Mouse (Mus musculus): ENCODE data around the gene Snx29. TPM values are rescaled to one million over a fixed set of nuclear protein-coding genes. Genes with fewer than 3 reads are reported as not detected.

The Snx29 gene
- polyA plus RNA-seq, 1 experiment from 2014 or later: 13.2 TPM

- Histone ChIP-seq H3K27ac (no peak overlapping the region), H3K9ac (no peak overlapping the region), H3K9me3 (no peaks in the 10 kb centered on the region), H3K4me1 (peaks cover 11% of the 10 kb centered on the region), H3K27me3 (no peaks in the 10 kb centered on the region), H3K4me3 (no peak overlapping the region), H3K36me3 (no peaks in the 10 kb centered on the region), H3K4me2 (no peak overlapping the region)
- 25% methylated on average over 2 of the region's 2 CpGs for WGBS
- ATAC-seq (ENCODE audit: insufficient number of reproducible peaks, low FRiP score, low TSS enrichment, low read depth): no peak
Observed at GRCm38 (mm10) chr16:11389324-11389723, 66.6 kb downstream of the Snx29 start.

DNA sequence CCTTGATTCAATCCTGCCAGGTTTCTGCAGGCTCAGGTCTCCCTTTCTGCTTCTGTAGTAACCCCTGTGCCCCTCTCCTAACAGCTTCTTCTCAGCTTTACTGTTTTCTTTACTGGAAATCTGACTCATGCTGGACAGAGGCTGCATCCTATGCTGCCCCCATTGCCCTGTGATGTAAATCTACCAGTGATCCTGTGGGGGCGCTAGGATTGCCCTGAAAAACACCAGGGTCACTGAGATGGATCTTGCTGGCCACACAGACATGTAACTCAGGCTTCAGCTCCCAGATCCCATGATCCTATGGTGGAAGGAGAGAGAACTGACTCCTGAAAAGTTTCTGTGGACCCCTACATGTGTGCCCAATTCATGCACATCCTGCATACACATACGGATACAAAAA, 73.9 kb downstream of the Snx29 start:
- Histone ChIP-seq H3K27me3 (no peaks in the 10 kb centered on the region), H3K4me3 (no peak overlapping the region), H3K36me3 (peaks cover 6% of the 10 kb centered on the region; the same call in 1 of the 2 replicates), H3K4me1 (no peaks in the 10 kb centered on the region), H3K27ac (no peak overlapping the region), H3K4me2 (no peak overlapping the region), H3K9me3 (no peaks in the 10 kb centered on the region), H3K9ac (no peak overlapping the region)
- no peak for ATAC-seq (ENCODE audit: insufficient number of reproducible peaks, low FRiP score, low TSS enrichment, low read depth)
- WGBS: 68% methylated on average over 2 of the region's 2 CpGs

GRCm38 (mm10) chr16:11399386-11399785, 76.7 kb downstream of the Snx29 start:
- no peak for ATAC-seq (ENCODE audit: insufficient number of reproducible peaks, low FRiP score, low TSS enrichment, low read depth)
- no peaks in the 10 kb centered on the region for H3K9me3 ChIP-seq
- H3K9ac ChIP-seq: no peak overlapping the region
- WGBS: 89% methylated on average over 4 of the region's 4 CpGs
- H3K4me3 ChIP-seq: no peak overlapping the region
- H3K27ac ChIP-seq: no peak overlapping the region
- no peaks in the 10 kb centered on the region for H3K27me3 ChIP-seq
- peaks cover 17% of the 10 kb centered on the region for H3K36me3 ChIP-seq
- no peaks in the 10 kb centered on the region for H3K4me1 ChIP-seq
- H3K4me2 ChIP-seq: no peak overlapping the region

DNA sequence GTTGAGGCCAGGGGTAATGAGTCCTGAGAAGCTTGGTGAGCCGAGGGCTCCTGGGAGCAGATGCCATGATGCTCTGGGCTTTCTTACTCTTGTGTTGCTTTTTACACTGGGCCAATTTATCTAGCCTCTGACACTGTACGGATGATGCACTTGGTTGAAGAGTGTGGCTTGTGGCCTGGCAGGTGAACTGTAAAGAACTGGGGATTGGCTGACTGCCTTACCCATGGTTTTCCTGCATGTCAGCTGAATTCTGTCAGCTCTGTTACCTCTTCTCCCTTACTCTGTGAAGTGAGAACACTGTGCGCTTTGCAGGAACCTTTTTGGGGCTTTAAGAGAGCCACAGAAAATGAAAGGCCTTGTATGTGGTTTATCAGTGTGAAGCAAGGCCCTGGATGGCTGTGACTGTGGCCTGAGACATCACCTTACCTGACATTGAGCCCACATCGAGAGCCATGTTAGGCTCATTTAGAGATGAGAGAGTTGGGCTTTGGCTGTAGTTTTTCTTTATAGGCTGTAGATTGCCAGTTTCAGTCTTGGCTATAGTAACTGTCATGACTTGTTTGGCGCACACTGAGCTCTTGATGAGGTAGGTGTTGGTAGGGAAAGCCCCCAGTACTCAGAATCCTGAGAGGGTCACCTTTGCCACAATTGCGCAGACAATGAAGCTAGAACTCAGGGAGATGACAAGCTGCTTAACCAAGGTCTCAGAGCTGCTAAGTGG, 77.3 kb downstream of the Snx29 start:
- H3K4me2 ChIP-seq: no peak overlapping the region
- H3K27ac ChIP-seq: no peak overlapping the region
- H3K36me3 ChIP-seq: peaks cover 18% of the 10 kb centered on the region
- no peak overlapping the region for H3K9ac ChIP-seq
- H3K4me3 ChIP-seq: no peak overlapping the region
- no peaks in the 10 kb centered on the region for H3K27me3 ChIP-seq
- ATAC-seq (ENCODE audit: insufficient number of reproducible peaks, low FRiP score, low TSS enrichment, low read depth): no peak
- H3K4me1 ChIP-seq: no peaks in the 10 kb centered on the region
- 93% methylated on average over 6 of the region's 6 CpGs for WGBS
- H3K9me3 ChIP-seq: no peaks in the 10 kb centered on the region

DNA sequence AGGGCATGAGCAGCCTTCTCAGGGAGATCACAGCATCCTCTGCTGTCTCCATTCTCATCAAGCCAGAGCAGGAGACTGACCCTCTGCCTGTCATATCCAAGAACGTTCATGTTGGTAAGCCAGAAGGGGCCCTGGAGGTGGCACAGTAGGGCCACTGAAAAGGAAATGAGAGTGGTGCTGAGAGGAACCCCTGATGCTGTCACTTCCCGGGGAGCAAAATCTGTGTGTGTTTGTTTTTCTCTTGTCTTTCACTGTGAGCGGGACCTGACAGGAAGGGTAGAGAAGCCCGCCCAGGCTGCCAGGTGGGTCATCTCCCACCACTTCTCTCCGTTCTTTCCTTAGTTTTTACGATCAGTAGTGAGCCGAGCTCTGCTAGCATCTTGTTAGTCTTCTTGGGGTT, 78.2 kb downstream of the Snx29 start:
- Histone ChIP-seq H3K4me2 (no peak overlapping the region), H3K27me3 (no peaks in the 10 kb centered on the region), H3K27ac (no peak overlapping the region), H3K4me1 (no peaks in the 10 kb centered on the region), H3K4me3 (no peak overlapping the region), H3K9me3 (no peaks in the 10 kb centered on the region), H3K36me3 (peaks cover 21% of the 10 kb centered on the region), H3K9ac (no peak overlapping the region)
- ATAC-seq (ENCODE audit: insufficient number of reproducible peaks, low FRiP score, low TSS enrichment, low read depth): no peak
- 74% methylated on average over 7 of the region's 7 CpGs for WGBS

- no peak overlapping the region for H3K27ac ChIP-seq
- peaks cover 19% of the 10 kb centered on the region for H3K36me3 ChIP-seq
- WGBS: 81% methylated on average over 3 of the region's 3 CpGs
- H3K27me3 ChIP-seq: no peaks in the 10 kb centered on the region
- ATAC-seq (ENCODE audit: insufficient number of reproducible peaks, low FRiP score, low TSS enrichment, low read depth): no peak
- H3K9ac ChIP-seq: no peak overlapping the region
- H3K4me2 ChIP-seq: no peak overlapping the region
- H3K4me3 ChIP-seq: no peak overlapping the region
- H3K4me1 ChIP-seq: 0 out of 2 replicates have a peak, but pooled peaks cover 8% of the 10 kb centered on the region
- no peaks in the 10 kb centered on the region for H3K9me3 ChIP-seq
Observed at GRCm38 (mm10) chr16:11405193-11405592, 82.5 kb downstream of the Snx29 start.

GRCm38 (mm10) chr16:11406201-11406600, 83.5 kb downstream of the Snx29 start:
- no peak for ATAC-seq (ENCODE audit: insufficient number of reproducible peaks, low FRiP score, low TSS enrichment, low read depth)
- WGBS: 70% methylated on average over 5 of the region's 5 CpGs
- no peak overlapping the region for H3K4me2 ChIP-seq

DNA sequence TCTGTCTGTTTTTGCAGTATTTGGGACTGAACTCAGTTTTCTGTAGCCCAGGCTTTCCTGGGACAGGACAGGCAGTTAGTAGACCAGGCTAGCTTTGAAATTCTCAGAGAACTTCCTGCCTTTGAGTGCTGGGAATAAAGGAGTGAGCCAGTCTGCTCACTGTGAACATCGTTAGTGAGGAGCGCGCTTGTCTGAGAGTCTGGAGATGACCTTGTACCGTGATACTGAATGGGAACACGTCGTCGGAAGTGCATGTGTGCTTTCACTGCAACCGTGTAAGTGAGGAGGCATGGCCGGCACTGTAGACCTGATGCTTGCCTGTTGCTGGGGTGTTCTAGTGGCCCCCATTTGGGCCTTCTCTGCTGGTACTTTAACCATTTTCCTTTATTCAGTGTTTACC, 83.9 kb downstream of the Snx29 start:
- Histone ChIP-seq H3K4me1 (0 out of 2 replicates have a peak, but pooled peaks cover 8% of the 10 kb centered on the region), H3K36me3 (peaks cover 19% of the 10 kb centered on the region), H3K27ac (no peak overlapping the region), H3K27me3 (no peaks in the 10 kb centered on the region), H3K4me2 (no peak overlapping the region), H3K9me3 (no peaks in the 10 kb centered on the region), H3K9ac (no peak overlapping the region), H3K4me3 (no peak overlapping the region)
- no peak for ATAC-seq (ENCODE audit: insufficient number of reproducible peaks, low FRiP score, low TSS enrichment, low read depth)
- WGBS: 69% methylated on average over 9 of the region's 9 CpGs

More at GRCm38 (mm10) chr16:11406201-11406600, 83.5 kb downstream of the Snx29 start:
- Histone ChIP-seq H3K36me3 (peaks cover 16% of the 10 kb centered on the region), H3K9me3 (no peaks in the 10 kb centered on the region), H3K9ac (no peak overlapping the region), H3K4me3 (no peak overlapping the region), H3K27ac (no peak overlapping the region), H3K27me3 (no peaks in the 10 kb centered on the region), H3K4me1 (0 out of 2 replicates have a peak, but pooled peaks cover 8% of the 10 kb centered on the region)

DNA sequence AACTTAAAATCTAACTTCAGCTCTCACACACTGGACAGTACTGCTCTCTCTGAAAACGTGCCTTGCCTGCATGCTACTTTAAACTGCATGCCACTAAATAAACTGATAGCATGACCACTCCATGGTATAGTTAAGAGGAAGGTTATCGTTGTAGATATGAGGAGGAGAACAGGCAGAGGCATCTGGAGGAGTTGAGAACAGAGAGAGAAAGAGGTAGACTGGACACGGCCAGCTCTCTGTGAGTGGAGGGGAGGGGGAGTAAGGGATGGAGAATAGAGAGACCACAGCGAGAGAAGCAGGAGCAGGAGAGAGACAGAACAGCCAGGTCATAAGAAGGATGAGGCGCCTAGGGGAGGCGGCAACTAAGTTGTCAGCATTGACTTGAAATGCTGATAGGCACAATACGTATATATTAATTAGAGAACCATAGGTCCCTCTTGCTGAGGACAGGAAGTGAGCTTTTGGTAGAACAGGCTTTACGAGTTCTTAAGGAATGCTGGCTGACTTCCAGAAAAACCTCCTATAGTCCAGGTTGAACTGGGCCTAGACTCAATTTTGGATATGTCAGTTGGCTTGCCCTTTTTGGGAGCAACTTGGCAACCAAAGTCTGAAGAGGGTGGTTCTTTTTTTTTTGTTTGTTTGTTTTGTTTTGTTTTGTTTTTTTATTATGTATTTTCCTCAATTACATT, 85.4 kb downstream of the Snx29 start:
- Histone ChIP-seq H3K36me3 (peaks cover 22% of the 10 kb centered on the region), H3K4me3 (no peak overlapping the region), H3K27ac (no peak overlapping the region), H3K4me1 (0 out of 2 replicates have a peak, but pooled peaks cover 8% of the 10 kb centered on the region), H3K27me3 (no peaks in the 10 kb centered on the region), H3K9ac (no peak overlapping the region), H3K4me2 (no peak overlapping the region), H3K9me3 (no peaks in the 10 kb centered on the region)
- no peak for ATAC-seq (ENCODE audit: insufficient number of reproducible peaks, low FRiP score, low TSS enrichment, low read depth)
- 51% methylated on average over 8 of the region's 8 CpGs for WGBS

DNA sequence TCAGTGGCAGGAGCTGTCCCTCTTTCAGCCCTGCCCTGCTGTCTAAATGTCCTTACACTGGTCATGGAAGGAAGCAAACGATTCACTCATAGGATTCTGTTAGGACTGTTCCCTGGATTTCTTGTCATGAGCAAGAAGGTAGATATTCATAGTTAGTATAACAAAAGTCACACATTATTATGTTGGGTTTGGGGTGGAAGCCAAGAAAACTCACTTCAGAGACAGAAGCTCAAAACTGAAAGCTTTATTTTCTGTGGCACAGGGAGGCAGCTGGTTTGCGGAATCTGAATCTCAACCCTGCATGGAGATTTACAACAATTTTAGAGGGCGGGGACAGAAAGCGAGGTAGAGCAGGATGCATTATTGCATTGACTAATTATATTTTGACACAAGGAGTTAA, 86.0 kb downstream of the Snx29 start:
- no peak overlapping the region for H3K4me2 ChIP-seq
- no peak overlapping the region for H3K9ac ChIP-seq
- WGBS: 79% methylated on average over 4 of the region's 4 CpGs
- no peak overlapping the region for H3K4me3 ChIP-seq
- H3K4me1 ChIP-seq: 0 out of 2 replicates have a peak, but pooled peaks cover 8% of the 10 kb centered on the region
- H3K9me3 ChIP-seq: no peaks in the 10 kb centered on the region
- no peak for ATAC-seq (ENCODE audit: insufficient number of reproducible peaks, low FRiP score, low TSS enrichment, low read depth)
- no peak overlapping the region for H3K27ac ChIP-seq
- H3K27me3 ChIP-seq: no peaks in the 10 kb centered on the region
- H3K36me3 ChIP-seq: peaks cover 23% of the 10 kb centered on the region

DNA sequence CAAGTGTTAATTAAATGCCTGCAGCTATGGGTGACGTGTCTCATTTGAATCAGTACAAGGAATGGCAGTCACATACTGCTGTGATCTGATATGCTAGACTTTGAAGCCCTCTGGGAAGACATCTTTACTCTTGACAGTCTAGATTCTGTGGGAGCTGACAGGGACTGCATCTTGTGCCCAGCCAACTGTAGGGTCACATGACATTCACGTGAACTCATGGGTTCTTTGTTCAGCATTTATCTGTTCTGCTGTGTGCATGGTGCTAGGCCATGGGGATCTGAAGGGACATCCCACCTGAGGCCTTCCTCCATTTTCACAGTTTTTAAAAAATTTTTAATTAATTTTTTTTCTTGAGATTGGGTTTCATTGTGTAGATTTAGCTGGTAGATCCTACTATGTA, 91.9 kb downstream of the Snx29 start:
- Histone ChIP-seq H3K27ac (no peak overlapping the region), H3K9me3 (no peaks in the 10 kb centered on the region), H3K4me1 (no peaks in the 10 kb centered on the region), H3K4me3 (no peak overlapping the region), H3K4me2 (no peak overlapping the region), H3K27me3 (no peaks in the 10 kb centered on the region), H3K36me3 (peaks cover 13% of the 10 kb centered on the region; the same call in 1 of the 2 replicates), H3K9ac (no peak overlapping the region)
- WGBS: 80% methylated on average over 2 of the region's 2 CpGs
- ATAC-seq (ENCODE audit: insufficient number of reproducible peaks, low FRiP score, low TSS enrichment, low read depth): no peak

DNA sequence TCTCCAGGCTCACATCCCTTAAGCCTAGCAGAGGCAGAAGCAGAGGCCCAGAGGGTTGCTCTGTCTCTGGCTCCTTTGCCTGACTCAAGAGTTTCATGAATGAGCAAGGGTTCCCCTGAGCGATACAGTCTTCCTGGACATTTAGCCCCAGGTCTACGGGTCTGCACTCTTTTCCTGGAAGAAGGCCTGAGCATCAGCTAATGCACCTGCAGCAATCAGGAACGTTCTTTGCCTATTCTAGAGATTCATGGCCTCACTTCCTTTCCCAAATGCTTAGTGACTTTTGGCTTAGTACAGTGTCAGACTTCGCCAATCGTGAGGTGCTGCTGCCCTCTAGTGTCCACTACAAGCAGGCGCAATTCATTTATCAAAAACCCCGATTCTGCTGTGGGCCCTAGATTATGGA, 95.5 kb downstream of the Snx29 start:
- no peaks in the 10 kb centered on the region for H3K4me1 ChIP-seq
- ATAC-seq (ENCODE audit: insufficient number of reproducible peaks, low FRiP score, low TSS enrichment, low read depth): no peak
- H3K27ac ChIP-seq: no peak overlapping the region
- H3K36me3 ChIP-seq: peaks cover 21% of the 10 kb centered on the region
- H3K9ac ChIP-seq: no peak overlapping the region
- H3K4me2 ChIP-seq: no peak overlapping the region
- no peaks in the 10 kb centered on the region for H3K9me3 ChIP-seq
- WGBS: 18% methylated on average over 7 of the region's 7 CpGs
- no peak overlapping the region for H3K4me3 ChIP-seq
- no peaks in the 10 kb centered on the region for H3K27me3 ChIP-seq

Measured in limb, embryonic 15.5 days (tissue).